Mouse (Mus musculus): ENCODE results near the gene Dbi.
A peak's percentile ranks its signal among the peaks of the same experiment; 100 is the strongest.

Gene Dbi

GRCm38 (mm10) chr1:120120141-120120968 lies 523 bp downstream of the Dbi start:
- DNase-seq: peak; percentile 65

- DNase-seq: no peak
Observed at GRCm38 (mm10) chr1:120119389-120119788, 1.5 kb downstream of the Dbi start.

GRCm38 (mm10) chr1:120118854-120119253 lies 2.0 kb downstream of the Dbi start:
- no peak for DNase-seq

- DNase-seq: no peak
Observed at GRCm38 (mm10) chr1:120116106-120116505, 4.8 kb downstream of the Dbi start.

- DNase-seq: peak; percentile 14
Observed at GRCm38 (mm10) chr1:120115671-120116081, 5.2 kb downstream of the Dbi start.

GRCm38 (mm10) chr1:120112251-120113187 lies 8.4 kb downstream of the Dbi start:
- no peak for DNase-seq

GRCm38 (mm10) chr1:120111766-120112165 lies 9.1 kb downstream of the Dbi start:
- DNase-seq: no peak

GRCm38 (mm10) chr1:120109741-120110432 lies 11.0 kb downstream of the Dbi start:
- DNase-seq: no peak

- no peak for DNase-seq
Observed at GRCm38 (mm10) chr1:120105556-120105959, 15.3 kb downstream of the Dbi start.

GRCm38 (mm10) chr1:120101227-120101609 lies 19.7 kb downstream of the Dbi start:
- no peak for DNase-seq

- DNase-seq: no peak
Observed at GRCm38 (mm10) chr1:120100456-120101226, 20.2 kb downstream of the Dbi start.

- no peak for DNase-seq
Observed at GRCm38 (mm10) chr1:120099483-120099882, 21.4 kb downstream of the Dbi start.

- peak; percentile 58 for DNase-seq
Observed at GRCm38 (mm10) chr1:120098327-120098726, 22.6 kb downstream of the Dbi start.

- no peak for DNase-seq
Observed at GRCm38 (mm10) chr1:120094920-120095319, 26.0 kb downstream of the Dbi start.

- peak; percentile 87 for DNase-seq
Observed at GRCm38 (mm10) chr1:120093482-120094134, 27.3 kb downstream of the Dbi start.

GRCm38 (mm10) chr1:120090880-120091570 lies 29.9 kb downstream of the Dbi start:
- no peak for DNase-seq

- peak; percentile 52 for DNase-seq
Observed at GRCm38 (mm10) chr1:120089180-120089579, 31.7 kb downstream of the Dbi start.

- DNase-seq: no peak
Observed at GRCm38 (mm10) chr1:120086644-120087043, 34.2 kb downstream of the Dbi start.

GRCm38 (mm10) chr1:120085696-120086095 lies 35.2 kb downstream of the Dbi start:
- no peak for DNase-seq

- no peak for DNase-seq
Observed at GRCm38 (mm10) chr1:120083921-120084517, 36.9 kb downstream of the Dbi start.
